Mouse (Mus musculus) cerebellum, adult 2 months (tissue): ENCODE measurements around the gene Ifrd2.

Experiments used
- CTCF ChIP-seq: fragments of 200-500 bp; IDR thresholded peaks from 2 replicates; pipeline ENCODE4 v1.5.1; 2011; ENCODE audit warnings: low read depth, mild to moderate bottlenecking, control low read depth, low read length, moderate library complexity, borderline replicate concordance; ENCODE audit not compliant: insufficient read depth
- POLR2A ChIP-seq: fragments of 200-500 bp; IDR thresholded peaks from 2 replicates; pipeline ENCODE4 v1.6.1; 2011; ENCODE audit warnings: low read length, control low read depth, borderline replicate concordance; ENCODE audit not compliant: insufficient read depth

- TF ChIP-seq CTCF (no peak), POLR2A (no peak)
Measured at GRCm38 (mm10) chr9:107624951-107625350, 37.5 kb downstream of the Ifrd2 start.
